Mouse (Mus musculus) 3T3-L1 (cell line): ENCODE results near the gene Stat2.
A peak's percentile ranks its signal among the peaks of the same experiment; 100 is the strongest.
"Not testable (repeated sequence)": the region's sequence is repeated elsewhere in the genome, so short reads cannot be mapped to it uniquely, and the experiment has no call there.

ENCODE experiments used
- DNase-seq: peaks from one replicate; pipeline ENCODE4 v3.0.0-alpha.2; 2015; ENCODE audit warnings: low read depth, low spot score

Gene Stat2

DNA sequence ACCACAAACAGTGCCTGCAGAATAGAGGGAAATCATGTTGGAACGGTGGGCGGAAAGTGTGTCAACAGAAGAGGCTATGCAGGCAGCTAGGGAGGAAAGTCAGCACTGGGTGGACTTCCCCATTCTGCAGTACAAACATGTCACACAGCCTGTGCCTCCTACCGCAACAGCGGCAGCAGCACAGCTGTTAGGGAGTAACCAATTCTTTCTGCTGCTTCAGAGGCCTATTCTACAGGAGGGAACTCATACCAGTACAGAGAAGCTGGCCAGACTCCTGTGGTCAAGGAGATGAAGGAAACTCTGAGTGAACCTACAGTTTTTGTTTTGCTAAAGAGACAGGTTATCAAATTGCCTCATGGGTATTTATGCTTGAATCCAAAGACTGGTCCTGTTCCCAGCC is 11.4 kb upstream of the Stat2 start:
- DNase-seq: no peak

DNA sequence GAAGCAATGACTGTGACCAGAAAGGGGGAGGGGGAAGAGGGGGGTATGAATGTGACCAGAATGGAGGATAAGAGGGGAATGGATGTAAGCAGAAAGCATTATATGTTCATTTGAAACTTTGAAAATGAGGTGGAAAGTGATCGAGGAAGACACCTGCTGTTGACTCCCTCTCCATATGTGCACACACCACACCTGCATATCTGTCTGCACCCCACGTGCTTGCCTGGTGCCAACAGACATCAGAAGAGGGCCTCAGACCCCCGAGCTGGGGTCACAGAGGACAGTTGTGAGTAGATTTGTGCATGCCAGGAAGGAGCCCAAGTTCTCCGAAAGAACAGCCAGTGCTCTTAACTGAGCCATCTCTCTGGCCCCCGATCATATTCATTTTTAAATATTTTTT is 10.4 kb upstream of the Stat2 start:
- DNase-seq: no peak

- not testable (repeated sequence) for DNase-seq
Observed at GRCm38 (mm10) chr10:128260376-128260775, 10.0 kb upstream of the Stat2 start.

- DNase-seq: no peak
Observed at GRCm38 (mm10) chr10:128262300-128262699, 8.1 kb upstream of the Stat2 start.

DNA sequence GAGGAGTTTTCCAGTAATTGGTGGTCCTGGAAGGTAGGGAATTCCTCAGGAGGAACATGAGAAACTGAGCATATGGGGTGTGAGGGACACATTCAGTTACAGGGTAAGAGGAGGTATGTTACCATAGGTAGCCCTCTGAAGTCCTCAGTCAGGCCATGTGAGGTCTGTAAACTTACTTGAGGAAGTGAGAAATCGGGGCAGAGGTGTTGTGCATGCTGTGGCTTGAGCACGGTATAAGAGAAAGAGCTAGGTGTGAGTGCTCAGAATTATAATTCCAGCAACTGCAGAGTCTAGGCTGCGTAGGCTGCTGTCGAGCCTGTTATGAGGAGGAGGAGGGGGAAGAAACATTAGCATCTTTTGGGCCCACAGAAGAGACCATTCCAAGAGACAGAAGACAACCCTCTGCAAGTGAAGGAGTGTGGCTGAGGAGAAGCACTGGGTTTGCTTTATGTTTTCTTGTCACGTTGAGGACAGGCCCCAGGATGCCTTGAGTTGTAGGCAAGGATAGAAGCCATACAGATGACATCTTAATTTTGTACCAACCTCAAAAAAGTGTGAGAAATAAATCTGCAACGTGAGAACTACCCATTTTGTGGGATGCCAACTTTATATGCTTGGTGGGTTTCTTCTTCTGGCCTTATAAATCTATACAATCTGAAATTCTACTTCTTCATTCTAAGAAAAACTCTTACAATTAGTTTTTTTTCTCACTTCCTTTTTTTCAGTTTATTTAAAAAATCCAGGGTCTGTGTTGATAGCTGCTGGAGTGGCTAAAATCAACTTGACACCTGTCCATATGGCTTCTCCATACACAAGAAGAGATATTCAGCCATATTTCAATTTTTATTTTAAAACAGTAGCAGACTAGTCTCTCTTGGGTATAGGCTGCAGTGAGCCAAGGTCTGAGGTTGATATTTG is 6.7 kb upstream of the Stat2 start:
- no peak for DNase-seq

GRCm38 (mm10) chr10:128268371-128268770 is 2.0 kb upstream of the Stat2 start, which contains the start of gene Apof:
Gene Apof (plus strand): TSS chr10:128268671.
- no peak for DNase-seq

DNA sequence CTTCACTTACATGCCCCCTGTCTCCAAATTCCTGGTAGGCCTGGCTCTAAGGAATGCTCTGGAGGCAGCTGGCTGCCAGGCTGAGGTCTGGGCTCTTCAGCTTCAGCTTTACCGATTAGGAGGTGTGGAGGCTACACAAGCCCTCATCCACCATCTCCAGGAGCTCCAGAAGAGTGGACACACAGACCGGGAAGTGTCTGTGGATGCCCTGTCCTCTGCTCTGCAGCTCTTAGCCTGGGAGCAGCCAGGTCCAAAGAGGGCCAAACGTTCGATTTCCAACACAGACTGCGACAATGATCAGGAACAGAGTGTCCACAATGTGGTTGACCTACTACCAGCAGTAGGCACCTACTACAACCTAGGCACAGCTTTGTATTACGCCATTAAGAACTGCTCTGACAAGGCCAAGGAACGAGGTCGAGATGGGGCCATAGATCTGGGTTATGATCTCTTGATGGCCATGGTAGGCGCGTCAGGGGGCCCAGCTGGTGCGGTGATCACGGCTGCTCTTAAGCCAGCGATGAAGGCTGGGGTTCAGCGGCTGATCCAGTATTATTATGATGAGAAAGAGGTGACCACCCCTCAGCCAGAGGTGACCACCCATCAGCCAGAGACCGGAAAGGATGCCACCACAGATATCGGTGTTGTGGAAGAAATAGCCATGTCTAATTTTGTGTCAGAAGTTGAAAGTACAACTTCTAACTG is 1.0 kb upstream of the Stat2 start:
- DNase-seq: no peak

- peak; percentile 29 for DNase-seq
Observed at GRCm38 (mm10) chr10:128270866-128271265, 507 bp downstream of the Stat2 start.

DNA sequence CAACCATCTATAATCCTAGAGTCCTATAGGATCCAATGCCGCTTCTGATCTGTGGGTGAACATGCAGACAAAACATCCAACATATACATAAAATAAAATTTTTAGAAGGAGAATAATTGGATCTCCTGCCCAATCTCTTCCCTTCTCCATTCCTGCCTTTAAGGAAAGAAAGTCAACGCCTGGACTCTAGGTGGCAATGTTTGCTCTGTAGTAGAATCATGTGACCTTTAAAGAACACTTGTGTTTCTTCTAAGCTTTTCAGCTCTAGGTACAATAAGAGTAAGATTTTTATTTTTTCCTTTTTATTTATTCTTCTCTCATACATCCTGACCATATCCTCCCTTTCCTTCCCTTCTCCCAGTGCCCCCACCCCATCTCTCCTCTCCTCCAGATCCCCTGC is 1.5 kb downstream of the Stat2 start:
- DNase-seq: peak; percentile 40

- DNase-seq: not testable (repeated sequence)
Observed at GRCm38 (mm10) chr10:128272819-128273439, 2.6 kb downstream of the Stat2 start.

GRCm38 (mm10) chr10:128275374-128275773 is 5.0 kb downstream of the Stat2 start:
- not testable (repeated sequence) for DNase-seq

DNA sequence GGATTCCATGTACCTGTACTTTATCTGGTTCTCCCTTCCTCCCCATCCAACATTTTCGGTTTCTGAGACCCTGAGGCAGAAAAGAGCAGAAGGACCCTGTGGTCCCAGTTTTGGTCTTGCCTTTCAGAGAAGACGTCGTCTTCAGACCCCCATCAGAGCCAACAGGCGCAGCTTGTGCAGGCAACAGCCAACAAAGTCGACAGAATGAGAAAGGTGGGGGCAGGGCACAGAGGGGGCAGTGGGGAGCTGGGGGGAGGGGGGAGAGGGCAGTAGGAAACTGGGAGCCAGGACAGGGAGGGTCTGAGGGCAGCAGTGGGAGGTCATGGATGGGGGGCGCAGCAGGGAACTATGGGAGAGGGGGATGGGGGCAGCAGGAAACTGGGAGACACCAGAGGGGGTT is 7.8 kb downstream of the Stat2 start:
- no peak for DNase-seq

GRCm38 (mm10) chr10:128280943-128281342 is 10.6 kb downstream of the Stat2 start:
- DNase-seq: no peak

DNA sequence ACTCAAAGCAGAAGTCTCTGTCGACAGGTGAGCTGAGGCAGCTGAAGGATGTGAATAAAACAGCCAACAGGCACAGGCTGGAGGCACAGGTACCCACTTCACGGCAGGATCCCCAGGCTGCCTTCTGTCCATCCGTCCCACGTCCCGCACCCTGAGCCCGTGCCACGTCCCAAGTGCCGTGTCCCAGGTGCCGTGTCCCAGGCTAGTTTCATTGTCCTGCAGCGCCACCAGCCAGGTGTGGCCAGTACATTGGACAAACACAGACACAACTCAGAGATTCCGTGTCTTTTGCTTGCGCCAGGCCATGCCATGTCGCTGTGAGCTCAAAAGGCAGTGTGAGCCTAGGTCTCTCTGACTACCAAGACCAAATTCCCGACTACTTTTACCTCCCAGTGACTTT is 11.3 kb downstream of the Stat2 start:
- DNase-seq: no peak

GRCm38 (mm10) chr10:128282886-128283450 is 12.6 kb downstream of the Stat2 start:
- no peak for DNase-seq

DNA sequence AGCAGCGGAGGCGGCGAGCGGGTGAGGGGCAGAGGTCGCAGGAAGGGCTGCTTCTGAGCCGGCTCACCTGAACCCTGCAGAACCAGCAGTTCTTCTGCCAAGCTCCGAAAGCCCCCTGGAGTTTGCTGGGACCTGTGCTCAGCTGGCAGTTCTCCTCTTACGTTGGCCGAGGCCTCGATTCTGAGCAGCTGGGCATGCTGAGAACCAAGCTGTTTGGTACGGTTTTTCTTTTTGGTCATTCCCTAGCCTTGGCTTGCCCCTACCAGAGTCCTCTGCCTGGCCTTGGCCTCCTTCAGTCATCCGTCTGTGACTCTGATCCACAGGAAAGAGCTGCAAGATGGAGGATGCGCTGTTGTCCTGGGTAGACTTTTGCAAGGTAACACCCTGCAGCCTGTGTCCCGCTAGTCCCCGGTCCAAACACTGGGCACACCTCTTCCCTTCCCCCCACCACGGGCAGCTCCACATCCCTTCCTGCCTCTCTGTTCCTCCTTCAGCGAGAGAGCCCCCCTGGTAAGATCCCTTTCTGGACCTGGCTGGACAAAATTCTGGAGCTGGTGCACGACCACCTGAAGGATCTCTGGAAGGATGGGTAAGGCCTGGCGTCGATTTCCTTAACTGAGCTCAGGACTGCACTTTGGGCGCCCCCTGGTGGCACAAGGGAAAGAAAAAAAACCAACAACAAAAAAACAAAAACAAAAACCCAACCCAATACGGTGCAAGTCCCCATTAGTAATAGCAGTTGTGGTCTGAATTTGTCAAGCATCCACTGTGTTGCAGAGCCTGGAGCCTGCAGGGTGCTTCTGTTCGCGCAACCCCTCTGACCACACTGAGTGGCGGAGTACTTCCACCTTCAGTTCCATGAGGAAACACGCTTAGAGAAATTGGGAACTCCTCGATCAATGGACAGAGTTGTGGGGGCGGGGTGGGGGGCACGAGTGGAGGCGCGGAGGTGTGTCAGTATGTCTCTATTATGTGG is 13.5 kb downstream of the Stat2 start:
- DNase-seq: peak; percentile 80

DNA sequence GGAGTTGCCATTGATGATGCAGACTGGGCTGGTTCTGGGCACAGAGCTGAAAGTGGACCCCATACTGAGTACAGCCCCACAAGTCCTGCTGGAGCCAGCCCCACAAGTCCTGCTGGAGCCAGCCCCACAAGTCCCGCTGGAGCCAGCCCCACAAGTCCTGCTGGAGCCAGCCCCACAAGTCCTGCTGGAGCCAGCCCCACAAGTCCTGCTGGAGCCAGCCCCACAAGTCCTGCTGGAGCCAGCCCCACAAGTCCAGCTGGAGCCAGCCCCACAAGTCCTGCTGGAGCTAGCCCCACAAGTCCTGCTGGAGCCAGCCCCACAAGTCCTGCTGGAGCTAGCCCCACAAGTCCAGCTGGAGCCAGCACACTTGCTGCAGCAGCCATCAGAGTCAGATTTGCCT is 20.2 kb downstream of the Stat2 start:
- not testable (repeated sequence) for DNase-seq

GRCm38 (mm10) chr10:128296370-128297090 is 26.2 kb downstream of the Stat2 start:
- DNase-seq: no peak

DNA sequence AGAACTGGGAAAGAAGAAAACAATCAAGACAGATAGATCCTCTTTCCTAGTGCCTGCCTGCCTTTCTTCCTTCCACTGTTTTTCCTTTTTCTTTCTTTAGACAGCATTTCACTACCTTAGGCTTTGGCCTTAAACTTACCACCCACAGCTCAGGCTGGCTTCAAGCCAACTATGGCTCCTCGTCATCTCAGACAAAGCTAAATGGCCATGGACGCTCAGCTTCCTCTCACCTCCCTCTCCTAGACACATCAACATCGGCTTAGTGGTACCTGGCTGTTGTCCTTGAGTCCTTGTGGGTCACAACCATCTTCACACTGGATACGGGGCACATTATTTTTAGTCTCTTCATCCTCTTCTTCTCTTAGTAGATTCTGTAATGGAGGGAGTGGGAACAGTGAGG is 26.9 kb downstream of the Stat2 start:
- DNase-seq: no peak

GRCm38 (mm10) chr10:128297622-128298021 is 27.3 kb downstream of the Stat2 start:
- no peak for DNase-seq
